Mouse (Mus musculus): ENCODE measurements around the gene Ube2h. TPM values are rescaled to one million over a fixed set of nuclear protein-coding genes. Genes with fewer than 3 reads are reported as not detected.

Gene Ube2h
- polyA plus RNA-seq (2014; fragmentation: Nextera tagmentation; extraction: Ambion mirVana) = 58.4 and 60.9 TPM in 2 replicates

GRCm38 (mm10) chr6:30304399-30304917 lies at the start of gene Ube2h:
TSS of gene Ube2h (minus strand) at chr6:30304539.
- Histone ChIP-seq H3K27ac (ENCODE audit: low read depth, low read length) (peak within 1 kb of the TSS; percentile 87), H3K9ac (ENCODE audit: low read depth, low read length) (peak within 1 kb of the TSS; percentile 86), H3K36me3 (ENCODE audit: control insufficient read depth, insufficient read depth, low read length) (no peaks in the 10 kb centered on the region), H3K4me3 (ENCODE audit: low read depth, low read length) (peak within 1 kb of the TSS; percentile 75), H3K27me3 (ENCODE audit: control insufficient read depth, insufficient read depth, low read length) (no peaks in the 10 kb centered on the region), H3K9me3 (replicated peaks; ENCODE audit: control insufficient read depth, low read length) (no peaks in the 10 kb centered on the region), H3K4me2 (peak within 1 kb of the TSS; percentile 80), H3K4me1 (ENCODE audit: control insufficient read depth, insufficient read depth, low read length) (peaks cover 50% of the 10 kb centered on the region)
- peak; percentile 90 for ATAC-seq (replicated peaks; ENCODE audit: insufficient number of reproducible peaks, low FRiP score, low TSS enrichment)
- WGBS (ENCODE audit: insufficient replicate concordance) = 2% methylated on average over 31 of the region's 33 CpGs

GRCm38 (mm10) chr6:30353661-30354060 lies 49.3 kb upstream of the Ube2h start:
- Histone ChIP-seq H3K9me3 (replicated peaks; ENCODE audit: control insufficient read depth, low read length) (no peaks in the 10 kb centered on the region), H3K27ac (ENCODE audit: low read depth, low read length) (no peak overlapping the region), H3K4me2 (no peak overlapping the region), H3K9ac (ENCODE audit: low read depth, low read length) (no peak overlapping the region), H3K27me3 (ENCODE audit: control insufficient read depth, insufficient read depth, low read length) (no peaks in the 10 kb centered on the region), H3K36me3 (ENCODE audit: control insufficient read depth, insufficient read depth, low read length) (no peaks in the 10 kb centered on the region), H3K4me3 (ENCODE audit: low read depth, low read length) (no peak overlapping the region), H3K4me1 (ENCODE audit: control insufficient read depth, insufficient read depth, low read length) (peaks cover 19% of the 10 kb centered on the region)
- 43% methylated on average over 8 of the region's 8 CpGs for WGBS (ENCODE audit: insufficient replicate concordance)
- ATAC-seq (replicated peaks; ENCODE audit: insufficient number of reproducible peaks, low FRiP score, low TSS enrichment) = no peak

- Histone ChIP-seq H3K4me1 (ENCODE audit: control insufficient read depth, insufficient read depth, low read length) (peaks cover 19% of the 10 kb centered on the region), H3K4me3 (ENCODE audit: low read depth, low read length) (no peak overlapping the region), H3K4me2 (no peak overlapping the region), H3K27me3 (ENCODE audit: control insufficient read depth, insufficient read depth, low read length) (no peaks in the 10 kb centered on the region), H3K36me3 (ENCODE audit: control insufficient read depth, insufficient read depth, low read length) (no peaks in the 10 kb centered on the region), H3K9me3 (replicated peaks; ENCODE audit: control insufficient read depth, low read length) (no peaks in the 10 kb centered on the region), H3K27ac (ENCODE audit: low read depth, low read length) (no peak overlapping the region), H3K9ac (ENCODE audit: low read depth, low read length) (no peak overlapping the region)
- ATAC-seq (replicated peaks; ENCODE audit: insufficient number of reproducible peaks, low FRiP score, low TSS enrichment) = no peak
- 52% methylated on average over 8 of the region's 8 CpGs for WGBS (ENCODE audit: insufficient replicate concordance)
Measured at GRCm38 (mm10) chr6:30352762-30353161, 48.4 kb upstream of the Ube2h start.

GRCm38 (mm10) chr6:30351290-30351689 lies 47.0 kb upstream of the Ube2h start:
- no peak overlapping the region for H3K9ac ChIP-seq (ENCODE audit: low read depth, low read length)
- no peaks in the 10 kb centered on the region for H3K36me3 ChIP-seq (ENCODE audit: control insufficient read depth, insufficient read depth, low read length)
- no peak overlapping the region for H3K4me2 ChIP-seq
- no peaks in the 10 kb centered on the region for H3K9me3 ChIP-seq (replicated peaks; ENCODE audit: control insufficient read depth, low read length)
- no peak for ATAC-seq (replicated peaks; ENCODE audit: insufficient number of reproducible peaks, low FRiP score, low TSS enrichment)
- no peak overlapping the region for H3K4me3 ChIP-seq (ENCODE audit: low read depth, low read length)
- WGBS (ENCODE audit: insufficient replicate concordance) = 72% methylated on average over 9 of the region's 9 CpGs
- H3K27me3 ChIP-seq (ENCODE audit: control insufficient read depth, insufficient read depth, low read length) = no peaks in the 10 kb centered on the region
- peaks cover 16% of the 10 kb centered on the region for H3K4me1 ChIP-seq (ENCODE audit: control insufficient read depth, insufficient read depth, low read length)
- H3K27ac ChIP-seq (ENCODE audit: low read depth, low read length) = no peak overlapping the region

GRCm38 (mm10) chr6:30347288-30347801 lies 43.0 kb upstream of the Ube2h start:
- H3K4me2 ChIP-seq = no peak overlapping the region
- H3K36me3 ChIP-seq (ENCODE audit: control insufficient read depth, insufficient read depth, low read length) = no peaks in the 10 kb centered on the region
- no peak overlapping the region for H3K9ac ChIP-seq (ENCODE audit: low read depth, low read length)
- WGBS (ENCODE audit: insufficient replicate concordance) = 81% methylated on average over 4 of the region's 4 CpGs
- no peak overlapping the region for H3K4me3 ChIP-seq (ENCODE audit: low read depth, low read length)
- H3K9me3 ChIP-seq (replicated peaks; ENCODE audit: control insufficient read depth, low read length) = no peaks in the 10 kb centered on the region
- no peaks in the 10 kb centered on the region for H3K27me3 ChIP-seq (ENCODE audit: control insufficient read depth, insufficient read depth, low read length)
- H3K4me1 ChIP-seq (ENCODE audit: control insufficient read depth, insufficient read depth, low read length) = no peaks in the 10 kb centered on the region
- ATAC-seq (replicated peaks; ENCODE audit: insufficient number of reproducible peaks, low FRiP score, low TSS enrichment) = no peak
- no peak overlapping the region for H3K27ac ChIP-seq (ENCODE audit: low read depth, low read length)

GRCm38 (mm10) chr6:30346737-30347136 lies 42.4 kb upstream of the Ube2h start:
- H3K27me3 ChIP-seq (ENCODE audit: control insufficient read depth, insufficient read depth, low read length) = no peaks in the 10 kb centered on the region
- H3K9ac ChIP-seq (ENCODE audit: low read depth, low read length) = no peak overlapping the region
- H3K4me1 ChIP-seq (ENCODE audit: control insufficient read depth, insufficient read depth, low read length) = no peaks in the 10 kb centered on the region
- no peak overlapping the region for H3K4me3 ChIP-seq (ENCODE audit: low read depth, low read length)
- no peak overlapping the region for H3K4me2 ChIP-seq
- 74% methylated on average over 6 of the region's 6 CpGs for WGBS (ENCODE audit: insufficient replicate concordance)
- H3K9me3 ChIP-seq (replicated peaks; ENCODE audit: control insufficient read depth, low read length) = no peaks in the 10 kb centered on the region
- no peaks in the 10 kb centered on the region for H3K36me3 ChIP-seq (ENCODE audit: control insufficient read depth, insufficient read depth, low read length)
- H3K27ac ChIP-seq (ENCODE audit: low read depth, low read length) = no peak overlapping the region
- ATAC-seq (replicated peaks; ENCODE audit: insufficient number of reproducible peaks, low FRiP score, low TSS enrichment) = no peak

- Histone ChIP-seq H3K36me3 (ENCODE audit: control insufficient read depth, insufficient read depth, low read length) (no peaks in the 10 kb centered on the region), H3K4me1 (ENCODE audit: control insufficient read depth, insufficient read depth, low read length) (peaks cover 7% of the 10 kb centered on the region; the same call in 1 of the 2 replicates), H3K9ac (ENCODE audit: low read depth, low read length) (no peak overlapping the region), H3K27me3 (ENCODE audit: control insufficient read depth, insufficient read depth, low read length) (no peaks in the 10 kb centered on the region), H3K4me3 (ENCODE audit: low read depth, low read length) (no peak overlapping the region), H3K4me2 (no peak overlapping the region), H3K9me3 (replicated peaks; ENCODE audit: control insufficient read depth, low read length) (no peaks in the 10 kb centered on the region), H3K27ac (ENCODE audit: low read depth, low read length) (no peak overlapping the region)
- WGBS (ENCODE audit: insufficient replicate concordance) = 62% methylated on average over 6 of the region's 6 CpGs
- 0 out of 2 replicates have a peak, but pooled peaks have one; percentile 49 for ATAC-seq (replicated peaks; ENCODE audit: insufficient number of reproducible peaks, low FRiP score, low TSS enrichment)
Measured at GRCm38 (mm10) chr6:30344032-30344431, 39.7 kb upstream of the Ube2h start.

GRCm38 (mm10) chr6:30340231-30340873 lies 36.0 kb upstream of the Ube2h start:
- Histone ChIP-seq H3K4me1 (ENCODE audit: control insufficient read depth, insufficient read depth, low read length) (peaks cover 7% of the 10 kb centered on the region; the same call in 1 of the 2 replicates), H3K4me3 (ENCODE audit: low read depth, low read length) (no peak overlapping the region), H3K9ac (ENCODE audit: low read depth, low read length) (peak overlapping the region; percentile 46; the same call in 1 of the 2 replicates), H3K27me3 (ENCODE audit: control insufficient read depth, insufficient read depth, low read length) (no peaks in the 10 kb centered on the region), H3K9me3 (replicated peaks; ENCODE audit: control insufficient read depth, low read length) (no peaks in the 10 kb centered on the region), H3K27ac (ENCODE audit: low read depth, low read length) (peak overlapping the region; percentile 59), H3K36me3 (ENCODE audit: control insufficient read depth, insufficient read depth, low read length) (no peaks in the 10 kb centered on the region), H3K4me2 (no peak overlapping the region)
- no peak for ATAC-seq (replicated peaks; ENCODE audit: insufficient number of reproducible peaks, low FRiP score, low TSS enrichment)
- WGBS (ENCODE audit: insufficient replicate concordance) = 40% methylated on average over 4 of the region's 4 CpGs

All from heart, embryonic 11.5 days (tissue).